Mouse (Mus musculus): ENCODE data around the gene Nolc1.
"Not testable (repeated sequence)": the region's sequence is repeated elsewhere in the genome, so short reads cannot be mapped to it uniquely, and the experiment has no call there.

Gene Nolc1

GRCm38 (mm10) chr19:46086337-46086736 is 10.7 kb downstream of the Nolc1 start:
- CTCF ChIA-PET = interaction anchor here (0.6 kb wide), 1 partner anchor 909 kb away, joined by 10 read pairs; no protein-coding TSS in a partner anchor

- CTCF ChIA-PET = interaction anchor here (0.5 to 0.7 kb wide), 3 partner anchors 37 to 383 kb away, joined by 3 to 11 read pairs (median 3); no protein-coding TSS in a partner anchor
These were observed 12.2 kb downstream of the Nolc1 start for GRCm38 (mm10) chr19:46087871-46088270.

- CTCF ChIA-PET = no interaction called here
These were observed 16.0 kb downstream of the Nolc1 start for GRCm38 (mm10) chr19:46091641-46092040.

GRCm38 (mm10) chr19:46094144-46094543 is 18.5 kb downstream of the Nolc1 start:
- CTCF ChIA-PET = no interaction called here

GRCm38 (mm10) chr19:46095291-46095690 is 19.6 kb downstream of the Nolc1 start:
- CTCF ChIA-PET = interaction anchor here (0.6 kb wide), 1 partner anchor 32 kb away, joined by 3 read pairs; no protein-coding TSS in a partner anchor

- CTCF ChIA-PET = no interaction called here
These were observed 20.7 kb downstream of the Nolc1 start for GRCm38 (mm10) chr19:46096396-46096795.

GRCm38 (mm10) chr19:46099561-46099960 is 23.9 kb downstream of the Nolc1 start:
- CTCF ChIA-PET = no interaction called here

GRCm38 (mm10) chr19:46103437-46104186 is 27.9 kb downstream of the Nolc1 start:
- CTCF ChIA-PET = no interaction called here

GRCm38 (mm10) chr19:46104187-46104557 is 28.5 kb downstream of the Nolc1 start:
- CTCF ChIA-PET = no interaction called here

GRCm38 (mm10) chr19:46110214-46110613 is 34.6 kb downstream of the Nolc1 start:
- CTCF ChIA-PET = interaction anchor here (0.6 kb wide), 1 partner anchor 263 kb away, joined by 5 read pairs; no protein-coding TSS in a partner anchor

GRCm38 (mm10) chr19:46110781-46111180 is 35.1 kb downstream of the Nolc1 start:
- CTCF ChIA-PET = interaction anchor here (0.6 kb wide), 1 partner anchor 264 kb away, joined by 5 read pairs; no protein-coding TSS in a partner anchor

GRCm38 (mm10) chr19:46114617-46115016 is 39.0 kb downstream of the Nolc1 start:
- CTCF ChIA-PET = no interaction called here

GRCm38 (mm10) chr19:46119458-46119857 is 43.8 kb downstream of the Nolc1 start:
- CTCF ChIA-PET = no interaction called here

- CTCF ChIA-PET = interaction anchor here (0.5 kb wide), 1 partner anchor 168 kb away, joined by 3 read pairs; no protein-coding TSS in a partner anchor
These were observed 45.2 kb downstream of the Nolc1 start for GRCm38 (mm10) chr19:46120872-46121271.

- CTCF ChIA-PET = no interaction called here
These were observed 48.2 kb downstream of the Nolc1 start for GRCm38 (mm10) chr19:46123876-46124275.

- CTCF ChIA-PET = interaction anchor here (0.5 kb wide), 1 partner anchor 414 kb away, joined by 3 read pairs; no protein-coding TSS in a partner anchor
These were observed 49.0 kb downstream of the Nolc1 start for GRCm38 (mm10) chr19:46124651-46125050.

- CTCF ChIA-PET = no interaction called here
These were observed 50.6 kb downstream of the Nolc1 start for GRCm38 (mm10) chr19:46126301-46126700.

GRCm38 (mm10) chr19:46129737-46130136 is 54.1 kb downstream of the Nolc1 start:
- CTCF ChIA-PET = not testable (repeated sequence)

GRCm38 (mm10) chr19:46131283-46131682 is 55.6 kb downstream of the Nolc1 start:
- CTCF ChIA-PET = interaction anchor here (0.7 to 1.0 kb wide), 2 partner anchors 66 to 259 kb away, joined by 4 to 14 read pairs; no protein-coding TSS in a partner anchor

GRCm38 (mm10) chr19:46131694-46132525 is 56.2 kb downstream of the Nolc1 start, which contains the start of gene Elovl3:
Gene Elovl3, plus strand, starts transcription at chr19:46131897.
- CTCF ChIA-PET = interaction anchor here (0.6 to 1.0 kb wide), 3 partner anchors 66 to 258 kb away, joined by 3 to 14 read pairs (median 4); no protein-coding TSS in a partner anchor

- CTCF ChIA-PET = interaction anchor here (0.6 kb wide), 1 partner anchor 89 kb away, joined by 3 read pairs; no protein-coding TSS in a partner anchor
These were observed 56.9 kb downstream of the Nolc1 start for GRCm38 (mm10) chr19:46132577-46132976.
